ENCODE assay signal across 11 mouse cellular contexts in genomic region chr13:82942691-82943341, GRCm38 (mm10).
DNase-seq lines count a peak whose midpoint lies in the region; ATAC-seq and TF ChIP-seq lines count a peak whose summit lies in the region.
"Had no signal": no experiment of that assay in that cellular context is flagged by ENCODE, and none has a peak within 500 bp of the region (broad histone marks: within the 10 kb centered on the region; RNA-seq: fewer than 3 reads in every experiment).

No protein-coding gene starts in this region.

- no peaks in the 10 kb centered on the region for H3K4me1 ChIP-seq in hindbrain, embryonic 11.5 days (replicated peaks; ENCODE audit: control insufficient read depth, insufficient read depth, low read length)
- no peaks in the 10 kb centered on the region for H3K4me1 ChIP-seq in hindbrain, embryonic 16.5 days (ENCODE audit: control insufficient read depth, insufficient read depth, low read depth, low read length)
- H3K4me1 ChIP-seq in cortical plate, adult 2 months (ENCODE audit: control insufficient read depth, insufficient read depth, low read length): no peaks in the 10 kb centered on the region; the same call in 1 of the 2 replicates
- H3K4me1 ChIP-seq in forebrain, embryonic 16.5 days (replicated peaks; ENCODE audit: control insufficient read depth, insufficient read depth, low read length): no peaks in the 10 kb centered on the region
- no peaks in the 10 kb centered on the region for H3K4me1 ChIP-seq in midbrain, embryonic 13.5 days (replicated peaks)
- H3K4me1 ChIP-seq: embryonic facial prominence, embryonic 15.5 days; kidney, embryonic 15.5 days had no signal

- no peak overlapping the region for H3K4me3 ChIP-seq in hindbrain, embryonic 11.5 days (ENCODE audit: low read depth, low read length)
- H3K4me3 ChIP-seq in hindbrain, embryonic 16.5 days (ENCODE audit: low read length): no peak overlapping the region
- H3K4me3 ChIP-seq in cortical plate, adult 2 months (ENCODE audit: insufficient read depth, low read length): peak overlapping the region; percentile 7; the same call in 1 of the 2 replicates
- no peak overlapping the region for H3K4me3 ChIP-seq in forebrain, embryonic 16.5 days (replicated peaks; ENCODE audit: low read length)
- no peak overlapping the region for H3K4me3 ChIP-seq in midbrain, embryonic 13.5 days (replicated peaks)
- H3K4me3 ChIP-seq: embryonic facial prominence, embryonic 15.5 days; kidney, embryonic 15.5 days had no signal

- DNase-seq in hindbrain, embryonic 11.5 days (ENCODE audit: low spot score): peak; percentile 3
- DNase-seq in thymus, adult 18-20 months: no peak
- DNase-seq in adrenal gland, postnatal 25 days: no peak
- DNase-seq: liver, postnatal 0 days; thymus, adult 2 months had no signal

- no peak for TF ChIP-seq POLR2A in cortical plate, adult 2 months (IDR thresholded peaks at IDR 0.05; ENCODE audit: extremely low read depth, insufficient read depth, low read length)

- H3K9me3 ChIP-seq in hindbrain, embryonic 11.5 days (ENCODE audit: control insufficient read depth, low read length): no peaks in the 10 kb centered on the region
- no peaks in the 10 kb centered on the region for H3K9me3 ChIP-seq in hindbrain, embryonic 16.5 days (ENCODE audit: control insufficient read depth, low read length)
- H3K9me3 ChIP-seq in forebrain, embryonic 16.5 days (ENCODE audit: control insufficient read depth, low read length): no peaks in the 10 kb centered on the region
- no peaks in the 10 kb centered on the region for H3K9me3 ChIP-seq in midbrain, embryonic 13.5 days
- H3K9me3 ChIP-seq: embryonic facial prominence, embryonic 15.5 days; kidney, embryonic 15.5 days had no signal

- no peak overlapping the region for H3K9ac ChIP-seq in hindbrain, embryonic 11.5 days (ENCODE audit: low read depth, low read length)
- no peak overlapping the region for H3K9ac ChIP-seq in hindbrain, embryonic 16.5 days (ENCODE audit: low read depth, low read length)
- H3K9ac ChIP-seq in forebrain, embryonic 16.5 days (replicated peaks; ENCODE audit: low read depth, low read length): no peak overlapping the region
- H3K9ac ChIP-seq in midbrain, embryonic 13.5 days (replicated peaks): no peak overlapping the region
- H3K9ac ChIP-seq: embryonic facial prominence, embryonic 15.5 days; kidney, embryonic 15.5 days; liver, postnatal 0 days had no signal

- no peaks in the 10 kb centered on the region for H3K36me3 ChIP-seq in hindbrain, embryonic 11.5 days (ENCODE audit: control insufficient read depth, insufficient read depth, low read length)
- no peaks in the 10 kb centered on the region for H3K36me3 ChIP-seq in hindbrain, embryonic 16.5 days (ENCODE audit: control insufficient read depth, insufficient read depth, low read length)
- no peaks in the 10 kb centered on the region for H3K36me3 ChIP-seq in forebrain, embryonic 16.5 days (ENCODE audit: control insufficient read depth, insufficient read depth)
- H3K36me3 ChIP-seq in midbrain, embryonic 13.5 days: no peaks in the 10 kb centered on the region
- H3K36me3 ChIP-seq: embryonic facial prominence, embryonic 15.5 days; kidney, embryonic 15.5 days had no signal

- TF ChIP-seq CTCF in cortical plate, adult 2 months (IDR thresholded peaks at IDR 0.05; ENCODE audit: extremely low read depth, insufficient read depth, low read length): no peak

- no peaks in the 10 kb centered on the region for H3K27me3 ChIP-seq in hindbrain, embryonic 11.5 days (ENCODE audit: control insufficient read depth, insufficient read depth, low read length)
- H3K27me3 ChIP-seq in hindbrain, embryonic 16.5 days (replicated peaks; ENCODE audit: control insufficient read depth, insufficient read depth, low read length): no peaks in the 10 kb centered on the region
- H3K27me3 ChIP-seq in forebrain, embryonic 16.5 days (replicated peaks; ENCODE audit: control insufficient read depth, insufficient read depth, low read length): no peaks in the 10 kb centered on the region
- no peaks in the 10 kb centered on the region for H3K27me3 ChIP-seq in midbrain, embryonic 13.5 days
- H3K27me3 ChIP-seq: embryonic facial prominence, embryonic 15.5 days; kidney, embryonic 15.5 days had no signal

- no peak overlapping the region for H3K27ac ChIP-seq in hindbrain, embryonic 11.5 days (ENCODE audit: low read depth, low read length)
- H3K27ac ChIP-seq in hindbrain, embryonic 16.5 days (ENCODE audit: low read depth, low read length): no peak overlapping the region
- peak overlapping the region; percentile 97 for H3K27ac ChIP-seq in cortical plate, adult 2 months (ENCODE audit: insufficient read depth, low read length)
- no peak overlapping the region for H3K27ac ChIP-seq in forebrain, embryonic 16.5 days (ENCODE audit: low read length)
- H3K27ac ChIP-seq in midbrain, embryonic 13.5 days: no peak overlapping the region
- H3K27ac ChIP-seq: embryonic facial prominence, embryonic 15.5 days; kidney, embryonic 15.5 days had no signal

- 58% methylated on average over 11 of the region's 11 CpGs for WGBS in hindbrain, embryonic 11.5 days
- WGBS in hindbrain, embryonic 16.5 days: 54% methylated on average over 11 of the region's 11 CpGs
- WGBS in forebrain, embryonic 16.5 days: 30% methylated on average over 11 of the region's 11 CpGs
- WGBS in midbrain, embryonic 13.5 days: 53% methylated on average over 11 of the region's 11 CpGs

- no peak for ATAC-seq in hindbrain, embryonic 11.5 days (ENCODE audit: low FRiP score)
- no peak for ATAC-seq in hindbrain, embryonic 16.5 days
- no peak for ATAC-seq in forebrain, embryonic 16.5 days
- no peak for ATAC-seq in midbrain, embryonic 13.5 days
- ATAC-seq: liver, postnatal 0 days had no signal

- no peak overlapping the region for H3K4me2 ChIP-seq in hindbrain, embryonic 11.5 days (replicated peaks; ENCODE audit: low read depth, low read length)
- H3K4me2 ChIP-seq in hindbrain, embryonic 16.5 days (ENCODE audit: low read length): no peak overlapping the region
- 0 out of 2 replicates have a peak overlapping the region, but pooled peaks have one; percentile 9 for H3K4me2 ChIP-seq in forebrain, embryonic 16.5 days (ENCODE audit: low read length)
- peak overlapping the region; percentile 11; the same call in 1 of the 2 replicates for H3K4me2 ChIP-seq in midbrain, embryonic 13.5 days (replicated peaks)
- H3K4me2 ChIP-seq: embryonic facial prominence, embryonic 15.5 days; kidney, embryonic 15.5 days had no signal

Comparison
In these comparisons a context has a peak if more than half of its experiments do, and no peak if none do; other contexts are left out.
1. H3K4me2 ChIP-seq: peak in forebrain, embryonic 16.5 days (single experiment) and midbrain, embryonic 13.5 days (single experiment); none in hindbrain, embryonic 11.5 days (single experiment) and hindbrain, embryonic 16.5 days (single experiment).